Mouse (Mus musculus) adrenal gland, postnatal 4 days (tissue): ENCODE data around the gene Mipol1. TPM values are rescaled to one million over a fixed set of nuclear protein-coding genes. Genes with fewer than 3 reads are reported as not detected.
"Not testable (repeated sequence)": the region's sequence is repeated elsewhere in the genome, so short reads cannot be mapped to it uniquely, and the experiment has no call there.

Experiments used
- DNase-seq, 2 experiments: peaks; one replicate each; pipeline ENCODE4 v3.0.0; 2021 to 2022; ENCODE audit warnings: low spot score in 2 of 2, mixed read lengths in 2 of 2
- long read RNA-seq, 2 experiments: library from polyadenylated mRNA; stranded (forward); transcript quantifications; one replicate each; pipeline ENCODE4 v2.0.0; 2021
- total RNA-seq, 2 experiments: library from RNA; stranded (reverse); gene quantifications; 2 replicates each; pipeline ENCODE4 v1.2.3; 2021

Mipol1 gene
- total RNA-seq: 10 to 100 TPM; 11.1 to 12.6 TPM
- long read RNA-seq, experiment 1, partial matches to known transcripts: 1 of 7 reads
- long read RNA-seq, experiment 1, other reads (novel, unspliced or antisense): 0 of 7 reads
- long read RNA-seq, experiment 2, transcript Mipol1-201 (11 exons, 2,117 nt): major isoform, 16 of 23 reads
- long read RNA-seq, experiment 2, partial matches to known transcripts: 1 of 23 reads
- long read RNA-seq, experiment 2, other reads (novel, unspliced or antisense): 3 of 23 reads

DNA sequence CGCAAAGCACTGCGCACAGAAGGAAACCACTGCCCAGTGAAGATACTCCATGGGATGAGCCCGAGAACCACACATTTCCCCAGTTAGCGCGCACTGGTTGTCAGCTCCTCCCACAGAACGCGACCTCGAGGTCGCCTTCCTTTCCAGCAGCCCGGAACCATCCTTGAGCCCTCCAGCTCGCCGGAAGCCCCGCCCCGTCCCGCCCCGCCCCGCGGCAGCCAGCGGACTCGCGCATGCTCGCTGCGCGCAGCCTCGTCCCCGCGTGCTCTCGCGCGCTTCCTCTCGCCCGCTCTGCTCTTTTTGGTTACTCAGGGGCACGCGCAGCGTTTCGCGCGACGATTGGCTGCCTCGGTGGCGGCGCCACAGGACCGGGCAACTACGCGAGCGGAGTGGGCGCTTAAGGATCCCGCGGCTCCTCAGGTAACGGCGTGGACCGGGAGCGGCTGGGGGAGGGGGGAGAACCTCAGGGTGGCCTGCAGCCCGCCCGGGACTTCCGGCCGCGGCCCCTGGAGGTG lies at the start of gene Mipol1, which contains the start of gene Prps1l3:
Gene Mipol1, plus strand, starts transcription at position 236 of the 515 bp plus-strand sequence.
Gene Prps1l3, plus strand, starts transcription at position 221 of the 515 bp plus-strand sequence.
- peak; percentile 60 to 78 for DNase-seq

DNA sequence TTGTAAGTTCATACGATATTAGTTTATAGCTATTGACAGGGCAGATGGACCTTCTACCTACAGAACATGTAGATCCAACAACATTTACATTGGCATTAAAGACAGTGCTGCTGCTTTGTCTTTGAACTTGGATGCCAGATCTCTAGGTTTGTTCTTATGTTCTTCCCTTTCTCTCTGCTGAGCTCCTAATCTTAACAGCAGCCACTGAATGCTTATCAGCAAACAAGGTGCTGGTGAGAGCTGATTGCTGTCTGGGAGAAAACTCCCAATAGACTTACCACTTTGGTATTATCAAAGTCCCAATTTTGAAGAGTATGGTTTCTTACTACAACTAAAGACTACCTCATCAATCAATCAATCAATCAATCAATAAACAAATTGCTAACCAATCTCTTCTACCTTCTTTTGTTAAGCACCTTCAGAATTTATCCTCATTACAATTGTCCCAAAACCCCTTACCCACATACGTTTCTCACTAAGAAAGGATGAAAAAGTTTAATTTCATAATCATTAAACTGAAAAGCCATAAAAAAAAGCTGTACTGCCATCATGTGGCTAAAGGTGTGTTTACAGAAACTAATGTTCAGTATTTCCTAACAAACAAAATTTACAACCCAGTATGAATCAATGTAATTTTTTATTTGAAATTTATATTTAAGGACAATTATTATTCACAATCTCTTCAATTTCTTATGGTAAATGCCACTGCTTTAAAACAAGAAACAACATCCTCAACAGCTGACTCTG lies 45.7 kb upstream of the Mipol1 start:
- DNase-seq: no peak

DNA sequence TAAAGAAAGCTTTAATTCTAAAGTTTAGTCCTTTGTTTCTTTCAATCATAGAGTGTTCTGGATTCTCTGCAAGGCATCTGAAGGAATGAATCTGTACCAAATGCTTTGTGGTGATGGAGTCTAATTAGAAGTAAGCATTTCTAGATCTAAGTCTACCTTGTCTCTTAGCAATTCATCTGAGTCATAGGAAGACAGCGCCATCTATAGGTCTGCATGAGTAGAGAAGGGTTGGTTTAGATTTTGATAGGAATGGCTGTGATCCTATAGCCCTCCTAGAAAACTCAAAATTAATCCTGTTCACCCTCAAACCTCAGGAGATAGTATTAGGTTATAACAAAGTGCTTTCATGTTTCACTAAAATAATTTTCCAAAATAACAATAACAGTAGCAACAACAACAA lies 44.8 kb upstream of the Mipol1 start:
- no peak for DNase-seq

DNA sequence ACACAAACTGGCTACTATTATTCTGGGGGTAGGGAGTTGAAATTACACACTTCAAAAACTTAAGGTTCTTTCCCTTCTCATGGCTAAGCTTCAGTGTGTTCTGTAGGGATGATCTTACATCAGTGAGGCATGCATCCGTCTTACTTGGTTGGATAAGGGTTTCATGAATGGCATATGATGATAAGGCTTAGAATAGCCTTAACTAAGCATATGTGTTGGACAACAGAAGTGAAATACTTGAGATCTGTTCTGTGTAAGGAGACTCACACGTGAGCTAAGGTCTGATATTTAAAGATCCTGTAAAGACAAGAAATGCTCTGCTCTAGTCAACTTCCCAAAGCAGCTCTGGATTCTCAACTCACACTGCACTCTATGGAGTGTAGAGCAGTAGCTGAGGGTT lies 44.1 kb upstream of the Mipol1 start:
- DNase-seq: no peak

DNA sequence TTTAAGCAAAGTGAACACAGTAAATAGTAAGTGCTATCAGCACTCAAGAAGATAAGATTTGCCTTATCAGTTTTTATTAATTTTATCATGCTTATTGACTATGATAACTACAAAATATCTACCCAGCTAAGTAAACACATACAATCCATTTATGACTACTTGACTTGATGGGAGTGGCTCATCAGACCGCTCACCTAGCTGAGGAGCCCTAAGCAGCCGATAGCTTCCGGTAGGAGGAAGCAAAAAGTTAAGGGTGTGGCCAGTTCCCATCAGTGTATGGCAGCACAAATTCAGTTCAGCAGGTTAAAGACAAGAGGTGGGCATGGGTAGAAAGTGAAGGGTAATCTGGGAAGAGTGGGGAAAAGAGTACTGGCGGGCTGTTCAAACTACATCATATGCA lies 43.2 kb upstream of the Mipol1 start:
- DNase-seq: no peak

DNA sequence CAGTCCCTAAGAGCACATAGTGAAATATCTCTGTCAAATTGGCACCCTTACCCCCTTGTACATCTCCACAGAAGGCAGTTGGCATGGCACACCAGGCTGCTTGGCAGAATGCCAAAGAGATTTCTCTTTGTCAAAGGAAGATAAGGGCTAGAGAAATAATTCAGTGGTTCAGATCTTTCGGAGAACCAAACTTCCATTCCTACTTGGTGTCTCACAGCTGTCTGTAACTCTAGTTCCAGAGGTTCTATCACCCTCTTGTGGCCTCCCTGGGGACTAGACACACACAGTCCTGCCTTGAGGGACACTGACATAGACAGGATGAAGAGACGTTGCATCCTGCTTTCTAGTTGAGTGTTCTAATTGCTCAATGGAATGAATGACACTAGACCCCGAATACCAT lies 35.6 kb upstream of the Mipol1 start:
- no peak for DNase-seq

DNA sequence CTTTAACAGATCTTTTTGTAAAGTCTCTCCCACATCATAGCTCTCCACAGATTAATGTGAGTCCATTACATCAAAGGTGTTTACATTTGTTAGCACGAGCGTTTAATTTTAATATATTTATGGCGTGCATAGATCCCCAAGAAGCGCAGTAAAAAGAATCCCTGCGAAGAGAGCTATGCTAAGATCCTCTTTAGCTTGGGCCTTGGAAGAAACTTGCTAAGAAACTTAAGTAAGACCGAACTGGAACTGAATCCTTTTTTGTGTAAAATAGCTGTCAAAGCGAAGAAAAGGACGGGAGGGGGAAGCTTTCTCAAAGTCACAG lies 34.0 kb upstream of the Mipol1 start:
- DNase-seq: no peak

DNA sequence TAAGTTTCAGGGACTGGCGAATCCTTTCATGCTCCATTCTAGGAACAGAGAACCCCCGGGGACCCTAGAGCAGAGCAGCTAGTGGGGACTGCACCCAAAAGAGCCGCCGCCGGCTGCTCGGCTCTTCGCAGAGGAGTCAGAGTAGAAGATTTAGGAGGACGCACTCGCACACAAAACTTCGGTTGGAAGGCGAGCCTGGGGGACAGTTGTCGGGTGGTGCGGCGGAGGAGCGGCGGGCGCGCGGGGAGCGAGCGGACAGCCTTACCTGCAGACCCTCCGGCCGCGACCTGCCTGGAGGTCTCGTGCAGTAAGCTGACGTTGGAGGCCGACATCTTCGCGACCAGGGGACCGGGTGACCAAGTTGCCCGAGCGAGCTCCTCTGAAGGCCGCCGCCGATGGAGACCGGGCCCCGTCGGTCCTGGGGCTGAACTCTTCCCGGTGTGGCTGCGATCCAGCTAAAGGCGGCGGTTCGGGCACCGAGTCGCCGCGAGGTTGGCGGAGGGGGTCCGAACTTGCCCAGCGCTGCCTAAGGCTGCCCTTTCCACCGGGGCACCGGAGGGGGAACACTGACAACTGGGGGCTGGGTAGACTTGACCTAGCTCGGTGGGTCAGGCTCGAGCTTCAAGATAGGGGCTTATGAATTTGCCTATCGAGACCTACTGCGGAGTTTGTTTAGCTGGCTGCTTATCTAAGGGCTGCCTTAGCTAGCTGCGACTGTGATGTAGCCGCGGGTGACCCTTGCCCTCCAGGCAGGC lies 33.4 kb upstream of the Mipol1 start:
- peak; percentile 7 to 9 for DNase-seq

DNA sequence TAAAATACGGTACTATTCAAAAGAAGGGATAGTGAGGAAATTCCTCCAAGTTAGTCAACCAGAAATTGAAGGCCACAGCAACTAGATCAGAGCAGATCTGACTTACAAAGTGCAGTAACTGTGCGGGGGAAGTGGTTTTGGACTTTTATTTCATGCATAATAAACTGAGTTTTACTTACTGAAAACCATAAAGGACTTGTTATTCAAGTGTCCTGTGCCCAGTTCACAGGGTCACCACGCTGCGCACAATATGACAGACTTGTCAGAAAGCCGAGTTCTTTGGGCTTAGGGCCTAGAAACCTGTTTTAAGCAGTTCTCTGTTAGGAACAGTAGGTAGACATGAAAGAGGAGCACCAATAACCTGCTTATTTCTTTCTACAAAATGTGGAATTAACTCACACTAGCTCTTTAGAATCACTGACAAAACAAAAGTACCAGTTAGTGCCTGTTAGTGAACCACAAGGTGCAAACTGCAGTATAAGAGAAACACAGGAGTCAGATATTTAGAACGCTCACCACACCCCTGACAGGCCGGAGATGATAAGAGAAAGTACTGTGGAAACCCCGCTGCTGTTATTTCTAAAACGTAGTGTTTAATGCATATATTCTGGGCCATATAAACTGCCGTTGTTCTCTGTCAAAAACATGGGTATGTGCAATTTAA lies 32.7 kb upstream of the Mipol1 start, which contains the start of gene Slc25a21:
Gene Slc25a21, minus strand, starts transcription at position 110 of the 664 bp plus-strand sequence.
- DNase-seq: no peak

DNA sequence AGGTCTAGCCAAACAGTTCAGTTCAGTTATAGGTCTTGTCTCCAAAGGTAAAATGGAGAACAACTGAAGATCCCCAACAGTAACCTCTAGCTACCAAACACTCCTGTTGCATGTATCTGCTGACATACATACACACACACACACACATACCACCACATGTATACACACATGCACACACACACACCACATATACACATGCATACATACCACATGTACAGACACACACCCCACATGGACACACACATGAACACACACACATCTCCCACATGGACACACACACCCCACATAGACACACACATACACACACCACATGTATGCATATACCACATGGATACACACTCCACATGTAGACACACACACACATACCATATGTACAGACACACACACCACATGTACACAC lies 32.0 kb upstream of the Mipol1 start:
- no peak for DNase-seq

DNA sequence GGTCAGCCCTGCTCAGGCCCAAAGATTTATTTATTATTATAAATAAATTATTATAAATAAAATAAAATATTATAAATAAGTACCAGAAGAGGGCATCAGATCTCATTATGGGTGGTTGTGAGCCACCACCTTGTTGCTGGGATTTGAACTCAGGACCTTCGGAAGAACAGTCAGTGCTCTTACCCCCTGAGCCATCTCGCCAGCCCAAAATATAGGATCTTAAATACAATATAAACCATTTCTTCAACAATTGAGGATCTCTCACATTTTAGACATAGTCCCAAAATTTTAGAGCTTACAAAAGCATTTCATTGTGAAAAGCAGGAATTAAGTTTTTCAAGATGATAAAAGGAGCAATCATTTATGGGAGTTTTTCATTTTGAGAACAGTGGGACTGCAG lies 30.8 kb upstream of the Mipol1 start:
- DNase-seq: no peak

DNA sequence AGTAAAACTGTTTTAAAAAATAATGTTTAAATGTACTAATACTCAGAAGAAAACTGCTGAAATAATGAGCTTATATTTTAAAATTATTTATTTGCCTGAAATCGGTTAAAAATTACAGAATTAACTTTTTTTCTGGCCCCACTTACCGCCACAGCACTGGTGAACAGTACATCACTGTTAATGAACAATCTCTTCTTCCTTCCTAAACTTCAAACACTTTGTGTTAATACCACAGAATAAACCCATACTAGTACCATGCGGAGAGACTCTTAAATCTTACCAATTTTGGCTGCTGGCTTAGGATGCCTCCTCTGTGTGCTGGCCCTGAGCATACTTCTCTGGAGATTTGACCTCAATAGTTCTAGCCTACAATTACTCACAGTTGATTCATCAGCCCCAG lies 28.3 kb upstream of the Mipol1 start:
- DNase-seq: no peak

DNA sequence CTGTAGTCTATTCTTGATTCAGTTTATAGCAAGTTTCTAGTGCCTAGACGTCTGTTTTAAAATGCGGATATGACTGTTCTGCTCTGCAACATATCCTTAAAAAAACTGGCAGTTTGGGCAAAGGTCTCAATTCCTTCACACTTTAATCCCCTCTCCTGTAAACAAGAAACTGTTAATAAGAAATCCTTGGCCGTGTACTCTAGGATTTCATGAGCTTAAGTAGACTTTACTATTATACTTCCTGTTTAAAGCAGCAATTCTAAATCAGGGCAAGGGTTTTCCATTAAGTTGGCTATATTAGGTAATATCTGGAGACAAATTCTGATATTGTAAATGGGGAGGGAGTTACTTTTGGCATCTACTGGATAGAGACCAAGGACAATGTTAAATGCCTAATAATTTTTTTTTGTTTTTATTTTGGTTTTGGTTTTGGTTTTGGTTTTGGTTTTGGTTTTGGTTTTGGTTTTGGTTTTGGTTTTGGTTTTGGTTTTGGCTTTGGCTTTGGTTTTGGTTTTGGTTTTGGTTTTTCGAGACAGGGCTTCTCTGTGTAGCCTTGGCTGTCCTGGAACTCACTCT lies 25.9 kb upstream of the Mipol1 start:
- DNase-seq: no peak

DNA sequence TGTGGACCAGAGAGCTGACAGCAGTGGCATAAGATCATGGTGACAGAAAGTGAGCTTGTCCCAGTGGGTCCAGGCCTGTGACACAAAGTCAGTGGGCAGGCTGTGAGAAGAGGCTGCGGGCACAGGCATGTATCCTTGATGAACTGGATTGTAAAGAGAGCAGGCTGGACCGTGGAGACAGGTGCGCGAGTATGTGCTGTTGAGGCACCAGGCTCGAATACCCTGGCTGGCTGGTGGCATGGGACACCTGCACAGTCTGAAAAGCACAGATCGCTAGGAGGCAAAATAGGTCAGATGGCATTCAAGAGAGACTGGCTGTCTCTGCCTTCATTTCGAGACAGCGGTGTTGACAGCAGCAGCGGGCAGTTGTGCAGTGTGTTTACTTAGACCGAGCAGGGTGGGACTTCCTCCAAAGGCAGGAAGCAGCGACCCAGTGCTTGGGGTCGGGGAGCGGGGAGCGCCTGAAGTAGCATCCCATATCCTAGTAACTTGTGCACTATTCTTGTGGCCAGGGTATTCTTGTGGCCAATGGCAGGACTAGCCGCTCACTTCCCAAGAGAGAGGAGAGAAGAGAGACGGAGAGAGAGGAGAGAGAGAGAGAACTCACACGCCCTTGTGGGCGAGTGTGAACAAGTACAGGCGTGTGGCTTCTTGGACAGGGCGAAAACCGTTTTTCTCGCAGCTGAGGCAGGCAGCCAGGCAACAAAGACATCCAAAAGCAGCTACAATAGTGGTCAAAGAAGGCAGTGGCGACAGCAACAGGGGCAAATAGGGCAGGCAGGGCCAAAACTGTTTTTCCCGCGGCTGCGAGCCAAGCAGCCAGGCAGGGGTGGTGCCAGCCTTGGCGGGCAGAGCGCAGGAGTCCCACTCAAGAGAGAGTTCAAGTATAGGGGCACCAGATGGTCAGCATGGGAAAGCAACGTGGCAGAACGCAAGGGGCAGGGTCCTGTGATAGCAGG lies 18.6 kb upstream of the Mipol1 start:
- peak in 1 of 2 experiments; percentile 8 for DNase-seq

DNA sequence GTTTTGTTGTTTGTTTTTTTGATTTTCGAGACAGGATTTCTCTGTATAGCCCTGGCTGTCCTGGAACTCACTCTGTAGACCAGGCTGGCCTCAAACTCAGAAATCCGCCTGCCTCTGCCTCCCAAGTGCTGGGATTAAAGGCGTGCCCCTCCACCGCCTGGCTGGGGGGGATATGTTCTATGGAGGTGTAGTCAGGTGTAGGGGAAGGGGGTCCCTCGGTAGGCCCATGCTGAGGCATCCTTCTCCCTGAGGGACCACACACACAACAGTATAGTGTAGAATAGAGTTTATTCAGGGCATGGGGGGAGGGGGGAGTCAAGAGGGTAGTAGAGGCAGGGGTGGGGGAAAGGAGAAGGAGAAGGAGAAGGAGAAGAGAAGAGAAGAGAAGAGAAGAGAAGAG lies 17.8 kb upstream of the Mipol1 start:
- not testable (repeated sequence) for DNase-seq

DNA sequence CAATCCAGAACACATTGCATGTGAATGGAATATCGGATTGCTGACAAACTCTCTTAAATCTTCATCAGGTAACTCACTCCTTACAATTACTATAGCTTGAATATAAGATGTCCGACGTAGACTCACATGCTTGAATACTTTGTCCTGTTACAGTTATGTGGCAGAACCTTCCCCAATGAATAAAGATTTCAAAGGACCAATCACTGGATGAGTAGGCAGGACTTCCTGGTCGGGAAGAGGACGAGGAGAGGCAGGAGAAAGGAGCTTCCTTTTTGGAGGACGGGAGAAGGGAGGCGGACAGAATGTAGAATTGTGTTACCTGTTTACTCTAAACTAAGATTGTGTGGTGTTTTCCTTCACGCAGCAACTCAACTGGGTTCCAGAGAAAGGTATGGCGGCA lies 3.8 kb upstream of the Mipol1 start:
- DNase-seq: no peak

DNA sequence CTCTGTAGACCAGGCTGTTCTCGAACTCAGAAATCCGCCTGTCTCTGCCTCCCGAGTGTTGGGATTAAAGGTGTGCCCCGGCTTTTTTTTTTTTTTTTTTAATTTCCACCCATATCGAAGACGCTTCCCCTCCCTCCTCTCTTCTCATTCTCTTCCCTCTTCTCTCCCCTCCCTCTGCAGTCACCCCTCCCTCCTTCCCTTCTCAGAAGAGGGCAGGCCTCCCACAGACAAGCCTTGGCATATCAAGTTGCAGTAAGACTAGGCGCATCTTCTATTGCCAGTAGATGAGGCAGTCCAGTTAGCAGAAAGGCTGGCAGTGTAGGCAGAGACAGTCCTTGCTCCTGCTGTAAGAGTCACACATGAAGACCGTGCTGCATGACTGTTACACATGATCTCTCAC lies 2.5 kb upstream of the Mipol1 start:
- DNase-seq: no peak

DNA sequence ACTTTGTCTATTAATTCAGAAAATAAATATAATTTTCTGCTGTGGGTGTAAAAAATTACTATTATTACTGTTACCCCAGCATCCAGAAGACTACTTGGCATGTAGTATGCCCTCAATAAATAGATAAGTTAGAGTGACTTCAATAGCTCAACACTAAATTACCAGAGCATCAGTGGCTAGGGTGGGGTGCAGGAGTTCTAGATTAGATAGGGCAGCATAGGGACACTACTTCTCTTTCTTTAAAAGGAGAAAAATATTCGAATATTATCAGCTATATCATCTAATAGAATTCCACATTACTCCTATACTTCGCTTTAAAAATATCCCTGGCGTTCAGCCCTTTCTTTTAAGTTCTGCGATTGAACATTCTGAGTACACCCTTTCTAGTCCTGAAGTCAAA lies 524 bp upstream of the Mipol1 start:
- no peak for DNase-seq

DNA sequence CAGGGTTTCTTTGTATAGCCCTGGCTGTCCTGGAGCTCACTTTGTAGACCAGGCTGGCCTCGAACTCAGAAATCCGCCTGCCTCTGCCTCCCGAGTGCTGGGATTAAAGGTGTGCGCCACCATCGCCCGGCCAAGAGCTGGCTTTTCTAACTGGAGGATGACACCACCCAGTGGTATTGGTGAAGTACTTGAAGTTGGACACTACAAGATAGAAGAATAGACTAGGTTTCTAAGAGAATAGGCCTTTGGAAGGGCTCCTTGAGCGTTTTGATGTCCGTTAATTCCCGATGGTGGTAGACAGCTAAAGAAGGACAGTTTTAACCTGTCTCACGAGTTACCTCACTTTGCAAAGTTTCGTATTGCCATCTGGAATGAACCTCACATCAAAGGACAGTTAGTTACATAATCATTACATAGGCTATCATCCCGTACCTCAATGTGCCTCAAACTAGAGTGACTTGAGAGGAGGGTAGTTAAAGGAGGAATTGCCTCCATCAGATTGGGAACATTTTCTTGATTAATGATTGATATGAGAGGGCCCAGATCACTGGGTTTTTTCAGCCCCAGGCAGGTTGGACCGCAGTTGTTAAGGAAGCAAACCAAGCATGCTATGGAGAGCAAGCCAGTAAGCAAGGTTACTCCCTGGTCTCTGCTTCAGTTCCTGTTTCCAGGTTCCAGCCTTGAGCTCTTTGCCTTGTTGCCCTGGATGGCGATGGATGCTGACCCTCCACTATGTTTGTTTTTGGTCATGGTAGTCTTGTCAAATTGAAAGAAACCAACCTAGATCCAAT lies 1.1 kb downstream of the Mipol1 start:
- no peak for DNase-seq
